Mouse (Mus musculus): Measurements from ENCODE around the gene Gm20721.

DNA sequence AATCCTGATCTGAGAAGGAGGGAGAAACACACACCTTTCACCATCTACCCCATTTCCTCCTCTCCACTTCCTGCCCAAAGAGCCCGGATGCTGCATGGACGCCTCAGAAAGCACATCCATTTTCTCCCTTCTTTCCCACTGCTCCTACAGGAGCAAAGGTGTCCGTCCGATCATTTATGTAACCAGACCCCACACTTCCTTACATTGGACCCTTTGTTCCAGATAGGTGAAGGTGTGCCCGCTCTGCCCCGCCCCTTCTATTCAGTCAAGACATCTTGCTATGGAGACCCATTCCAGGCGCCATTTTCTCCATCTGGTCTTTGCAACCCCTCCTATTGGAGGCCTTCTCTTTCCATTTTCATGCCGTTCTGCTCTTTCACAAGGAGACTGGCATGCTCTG, 52.1 kb downstream of the Gm20721 start:
- TF ChIP-seq TAL1 (IDR thresholded peaks at IDR 0.05; ENCODE audit: low read length) (no peak), GATA1 (IDR thresholded peaks at IDR 0.05; ENCODE audit: low read length) (no peak)
